Mouse (Mus musculus): ENCODE data around the gene Wdr31.

DNA sequence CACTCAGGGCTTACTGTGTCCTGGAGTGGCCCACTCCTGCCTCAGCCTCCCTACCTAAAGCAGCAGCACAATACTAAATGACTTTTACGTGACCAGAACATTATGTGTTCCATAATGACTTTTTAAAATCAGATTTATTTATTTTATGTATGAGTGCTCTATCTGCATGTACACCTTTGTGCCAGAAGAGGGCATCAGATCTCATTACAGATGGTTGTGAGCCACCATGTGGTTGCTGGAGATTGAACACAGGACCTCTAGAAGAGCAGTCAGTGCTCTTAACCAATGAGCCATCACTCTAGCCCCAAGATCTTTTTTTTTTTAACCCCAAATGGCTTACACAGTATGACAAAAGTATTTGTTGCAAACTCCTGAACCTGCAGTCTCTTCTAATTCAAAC, 2.5 kb downstream of the Wdr31 start:
- no peak for TF ChIP-seq CTCF (IDR thresholded peaks at IDR 0.05; ENCODE audit: control insufficient read depth, insufficient read depth, low read length)
- no peak for TF ChIP-seq POLR2A (IDR thresholded peaks at IDR 0.05; ENCODE audit: borderline replicate concordance, control insufficient read depth, low read depth, low read length)
